Mouse (Mus musculus): ENCODE data around the gene Atg4a-ps.

- TF ChIP-seq CTCF (IDR thresholded peaks at IDR 0.05; ENCODE audit: extremely low read depth, insufficient read length, insufficient replicate concordance, low read depth, low read length), result no peak
- TF ChIP-seq POLR2A (IDR thresholded peaks at IDR 0.05; ENCODE audit: low read depth, low read length), result no peak
Measured at GRCm38 (mm10) chr3:103660012-103660411, 14.1 kb upstream of the Atg4a-ps start.

Data from small intestine, adult 2 months (tissue).